Mouse (Mus musculus): ENCODE results near the gene Dync1li1.

Dync1li1 gene

GRCm38 (mm10) chr9:114731011-114731755 lies 42.6 kb downstream of the Dync1li1 start, which contains the start of gene Cmtm6:
Cmtm6 (plus strand) TSS chr9:114731116.
- DNase-seq: peak; percentile 99

- DNase-seq: no peak
These were observed 43.5 kb downstream of the Dync1li1 start for GRCm38 (mm10) chr9:114731871-114732682.

- no peak for DNase-seq
These were observed 44.6 kb downstream of the Dync1li1 start for GRCm38 (mm10) chr9:114733238-114733637.

- DNase-seq: peak; percentile 61
These were observed 47.9 kb downstream of the Dync1li1 start for GRCm38 (mm10) chr9:114736442-114736841.

- DNase-seq: no peak
These were observed 51.7 kb downstream of the Dync1li1 start for GRCm38 (mm10) chr9:114740336-114740735.

GRCm38 (mm10) chr9:114742731-114743130 lies 54.1 kb downstream of the Dync1li1 start:
- no peak for DNase-seq

- DNase-seq: no peak
These were observed 56.6 kb downstream of the Dync1li1 start for GRCm38 (mm10) chr9:114745163-114745562.

GRCm38 (mm10) chr9:114745654-114746053 lies 57.1 kb downstream of the Dync1li1 start:
- no peak for DNase-seq

- no peak for DNase-seq
These were observed 58.4 kb downstream of the Dync1li1 start for GRCm38 (mm10) chr9:114747012-114747411.

- no peak for DNase-seq
These were observed 58.9 kb downstream of the Dync1li1 start for GRCm38 (mm10) chr9:114747466-114747865.

- DNase-seq: no peak
These were observed 63.0 kb downstream of the Dync1li1 start for GRCm38 (mm10) chr9:114751582-114751981.

- no peak for DNase-seq
These were observed 63.7 kb downstream of the Dync1li1 start for GRCm38 (mm10) chr9:114752311-114752710.

- DNase-seq: peak; percentile 93
These were observed 64.4 kb downstream of the Dync1li1 start for GRCm38 (mm10) chr9:114752863-114753484.

GRCm38 (mm10) chr9:114758272-114758671 lies 69.7 kb downstream of the Dync1li1 start:
- no peak for DNase-seq

GRCm38 (mm10) chr9:114758801-114759200 lies 70.2 kb downstream of the Dync1li1 start:
- no peak for DNase-seq

- no peak for DNase-seq
These were observed 71.3 kb downstream of the Dync1li1 start for GRCm38 (mm10) chr9:114759886-114760285.

- DNase-seq: no peak
These were observed 71.8 kb downstream of the Dync1li1 start for GRCm38 (mm10) chr9:114760353-114760752.

GRCm38 (mm10) chr9:114761848-114762247 lies 73.3 kb downstream of the Dync1li1 start:
- DNase-seq: no peak

- peak; percentile 38 for DNase-seq
These were observed 74.8 kb downstream of the Dync1li1 start for GRCm38 (mm10) chr9:114763341-114763740.

- no peak for DNase-seq
These were observed 78.4 kb downstream of the Dync1li1 start for GRCm38 (mm10) chr9:114767030-114767429.

- no peak for DNase-seq
These were observed 78.9 kb downstream of the Dync1li1 start for GRCm38 (mm10) chr9:114767507-114767906.

GRCm38 (mm10) chr9:114768066-114768465 lies 79.5 kb downstream of the Dync1li1 start:
- no peak for DNase-seq

- no peak for DNase-seq
These were observed 81.6 kb downstream of the Dync1li1 start for GRCm38 (mm10) chr9:114770224-114770623.

All from kidney, adult 18-20 months (tissue).